Mouse (Mus musculus): ENCODE measurements around the gene Gm21060. TPM values are rescaled to one million over a fixed set of nuclear protein-coding genes. Genes with fewer than 3 reads are reported as not detected.
"Not testable (repeated sequence)": the region's sequence is repeated elsewhere in the genome, so short reads cannot be mapped to it uniquely, and the experiment has no call there.

The Gm21060 gene
- total RNA-seq (2021), result not detected
- long read RNA-seq, experiment 1, result 0 reads
- long read RNA-seq, experiment 2, result 0 reads

GRCm38 (mm10) chr19:61296969-61297368 is at the start of gene Gm21060:
Gm21060 (minus strand) TSS chr19:61297069.
- no peak for DNase-seq (ENCODE audit: low spot score in 2 of 2)

GRCm38 (mm10) chr19:61320844-61321243 is 24.0 kb upstream of the Gm21060 start:
- not testable (repeated sequence) for DNase-seq (ENCODE audit: low spot score in 2 of 2)

- not testable (repeated sequence) for DNase-seq (ENCODE audit: low spot score in 2 of 2)
These were observed 16.3 kb upstream of the Gm21060 start for GRCm38 (mm10) chr19:61313185-61313584.

GRCm38 (mm10) chr19:61312400-61312799 is 15.5 kb upstream of the Gm21060 start:
- not testable (repeated sequence) for DNase-seq (ENCODE audit: low spot score in 2 of 2)

GRCm38 (mm10) chr19:61308083-61308482 is 11.2 kb upstream of the Gm21060 start:
- DNase-seq (ENCODE audit: low spot score in 2 of 2), result not testable (repeated sequence)

GRCm38 (mm10) chr19:61285033-61285432 is 11.8 kb downstream of the Gm21060 start:
- not testable (repeated sequence) for DNase-seq (ENCODE audit: low spot score in 2 of 2)

- DNase-seq (ENCODE audit: low spot score in 2 of 2), result no peak
These were observed 13.3 kb downstream of the Gm21060 start for GRCm38 (mm10) chr19:61283581-61283980.

- DNase-seq (ENCODE audit: low spot score in 2 of 2), result no peak
These were observed 21.4 kb downstream of the Gm21060 start for GRCm38 (mm10) chr19:61275446-61275845.

GRCm38 (mm10) chr19:61269141-61269540 is 27.7 kb downstream of the Gm21060 start:
- DNase-seq (ENCODE audit: low spot score in 2 of 2), result not testable (repeated sequence)

GRCm38 (mm10) chr19:61267141-61267540 is 29.7 kb downstream of the Gm21060 start:
- no peak for DNase-seq (ENCODE audit: low spot score in 2 of 2)

GRCm38 (mm10) chr19:61266651-61267050 is 30.2 kb downstream of the Gm21060 start:
- peak in 1 of 2 experiments; percentile 18 for DNase-seq (ENCODE audit: low spot score in 2 of 2)

- peak in 1 of 2 experiments; percentile 31 for DNase-seq (ENCODE audit: low spot score in 2 of 2)
These were observed 30.6 kb downstream of the Gm21060 start for GRCm38 (mm10) chr19:61266246-61266615.

GRCm38 (mm10) chr19:61265349-61266245 is 31.3 kb downstream of the Gm21060 start:
- DNase-seq (ENCODE audit: low spot score in 2 of 2), result peak; percentile 63 to 72

- no peak for DNase-seq (ENCODE audit: low spot score in 2 of 2)
These were observed 31.9 kb downstream of the Gm21060 start for GRCm38 (mm10) chr19:61264933-61265332.

GRCm38 (mm10) chr19:61264227-61264626 is 32.6 kb downstream of the Gm21060 start:
- no peak for DNase-seq (ENCODE audit: low spot score in 2 of 2)

GRCm38 (mm10) chr19:61261241-61261640 is 35.6 kb downstream of the Gm21060 start:
- no peak for DNase-seq (ENCODE audit: low spot score in 2 of 2)

GRCm38 (mm10) chr19:61257733-61258132 is 39.1 kb downstream of the Gm21060 start:
- no peak for DNase-seq (ENCODE audit: low spot score in 2 of 2)

- DNase-seq (ENCODE audit: low spot score in 2 of 2), result no peak
These were observed 40.5 kb downstream of the Gm21060 start for GRCm38 (mm10) chr19:61256166-61256887.

- DNase-seq (ENCODE audit: low spot score in 2 of 2), result not testable (repeated sequence)
These were observed 49.5 kb downstream of the Gm21060 start for GRCm38 (mm10) chr19:61247334-61247733.
